Mouse (Mus musculus): ENCODE data around the gene Siah3.

The Siah3 gene

DNA sequence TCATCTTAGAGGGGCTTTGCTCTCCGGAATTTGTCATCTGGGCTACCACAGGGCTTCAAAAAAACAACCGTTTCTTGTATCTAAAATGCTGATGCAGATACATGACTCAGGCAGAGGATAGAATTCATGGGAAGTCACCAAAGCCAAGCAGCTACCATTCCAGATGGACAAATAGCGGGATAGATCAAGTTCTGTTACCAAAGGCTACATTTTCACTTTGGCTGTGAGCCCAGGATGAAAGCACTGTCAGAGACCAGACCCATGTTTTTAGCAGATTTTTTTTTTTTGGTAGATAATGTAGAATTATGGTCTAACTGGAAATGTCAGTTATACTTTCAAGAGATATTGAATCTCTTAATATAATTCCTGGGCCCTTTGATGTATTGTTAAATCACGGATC is 7.4 kb downstream of the Siah3 start:
- no peak for DNase-seq (ENCODE audit: low spot score in 2 of 2)

DNA sequence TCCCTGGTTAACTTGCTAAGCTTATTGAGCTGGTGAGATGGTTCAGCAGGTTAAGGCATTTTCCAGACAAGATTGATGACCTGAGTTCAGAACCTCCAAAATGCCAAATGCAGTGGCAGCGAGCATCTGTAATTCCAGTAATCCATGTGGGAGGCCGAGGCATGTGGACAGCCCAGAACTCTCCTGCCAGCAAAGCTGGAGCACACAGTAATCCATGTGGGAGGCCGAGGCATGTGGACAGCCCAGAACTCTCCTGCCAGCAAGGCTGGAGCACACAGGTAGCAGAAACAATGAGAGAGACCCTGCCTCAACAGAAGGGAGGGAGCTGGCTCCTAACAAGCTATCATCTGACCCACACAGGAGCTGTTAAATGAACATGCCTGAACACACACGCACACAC is 13.2 kb downstream of the Siah3 start:
- DNase-seq (ENCODE audit: low spot score in 2 of 2): no peak

- DNase-seq (ENCODE audit: low spot score in 2 of 2): no peak
Measured at GRCm38 (mm10) chr14:75473061-75473930, 17.5 kb downstream of the Siah3 start.

GRCm38 (mm10) chr14:75475887-75476286 is 20.1 kb downstream of the Siah3 start:
- DNase-seq (ENCODE audit: low spot score in 2 of 2): no peak

DNA sequence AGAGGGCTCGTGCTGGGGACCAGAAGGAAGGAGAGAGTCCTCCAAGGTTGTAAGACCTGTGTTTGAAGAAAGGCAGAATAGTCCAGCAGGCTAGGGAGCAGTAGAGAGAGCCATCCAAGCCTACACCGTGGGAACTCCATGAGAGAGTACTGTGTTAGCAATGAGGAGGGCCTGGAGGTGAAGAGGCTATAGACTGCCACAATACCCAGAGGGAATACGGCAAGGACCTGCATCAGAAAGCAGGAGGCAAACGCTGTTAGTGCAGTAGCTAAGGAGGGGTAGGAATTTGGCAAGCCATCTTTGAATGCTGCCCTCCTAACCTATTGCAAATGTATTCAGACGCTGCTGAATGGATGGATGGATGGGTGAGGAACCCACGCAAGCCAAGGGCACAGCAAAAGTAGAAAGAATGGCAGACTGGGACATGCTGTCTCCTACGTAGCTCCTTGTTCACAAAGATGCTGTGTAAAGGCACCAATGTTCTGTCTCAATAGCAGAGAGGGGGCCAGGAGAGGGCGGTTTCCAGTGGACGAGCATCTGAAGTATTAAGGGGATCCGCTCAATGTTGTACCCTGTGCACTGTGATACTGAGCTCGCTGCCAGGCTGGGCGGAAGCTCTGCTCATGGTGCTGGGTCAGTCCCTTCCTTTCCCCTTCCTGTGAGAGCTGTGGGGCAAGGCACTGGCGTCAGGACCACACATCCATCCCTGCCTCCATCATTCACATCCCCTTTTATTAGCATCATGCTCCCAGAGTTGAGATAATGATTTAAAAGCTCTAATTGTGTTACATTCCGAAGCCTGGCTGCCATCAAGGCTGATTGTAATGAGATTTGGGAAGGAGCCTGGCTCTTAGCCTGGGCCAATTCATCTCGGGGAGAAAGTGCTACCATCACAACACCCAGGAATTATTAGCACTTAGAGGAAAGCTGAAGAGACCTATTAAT is 26.7 kb downstream of the Siah3 start:
- DNase-seq (ENCODE audit: low spot score in 2 of 2): no peak

DNA sequence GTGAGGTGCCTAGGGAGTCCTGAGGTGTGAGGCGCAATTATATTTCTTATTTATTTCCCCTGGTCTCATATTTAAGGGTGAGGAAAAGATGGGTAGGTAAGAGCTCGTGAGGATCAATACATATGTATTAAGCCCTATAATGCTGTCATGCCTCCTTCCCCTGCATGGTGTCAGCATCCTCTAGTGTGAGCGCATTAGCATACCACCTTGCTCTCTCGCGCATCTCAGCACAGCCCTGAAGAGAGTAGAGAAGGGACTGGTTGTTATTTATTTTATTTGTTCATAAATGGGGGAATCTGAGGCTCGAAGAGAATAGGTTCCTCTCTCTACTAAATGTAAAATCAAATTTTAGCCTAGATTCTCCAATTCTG is 27.4 kb downstream of the Siah3 start:
- DNase-seq (ENCODE audit: low spot score in 2 of 2): no peak

- DNase-seq (ENCODE audit: low spot score in 2 of 2): no peak
Measured at GRCm38 (mm10) chr14:75487932-75488331, 32.1 kb downstream of the Siah3 start.

GRCm38 (mm10) chr14:75493555-75494194 is 37.9 kb downstream of the Siah3 start:
- no peak for DNase-seq (ENCODE audit: low spot score in 2 of 2)

- no peak for DNase-seq (ENCODE audit: low spot score in 2 of 2)
Measured at GRCm38 (mm10) chr14:75494926-75495325, 39.1 kb downstream of the Siah3 start.

DNA sequence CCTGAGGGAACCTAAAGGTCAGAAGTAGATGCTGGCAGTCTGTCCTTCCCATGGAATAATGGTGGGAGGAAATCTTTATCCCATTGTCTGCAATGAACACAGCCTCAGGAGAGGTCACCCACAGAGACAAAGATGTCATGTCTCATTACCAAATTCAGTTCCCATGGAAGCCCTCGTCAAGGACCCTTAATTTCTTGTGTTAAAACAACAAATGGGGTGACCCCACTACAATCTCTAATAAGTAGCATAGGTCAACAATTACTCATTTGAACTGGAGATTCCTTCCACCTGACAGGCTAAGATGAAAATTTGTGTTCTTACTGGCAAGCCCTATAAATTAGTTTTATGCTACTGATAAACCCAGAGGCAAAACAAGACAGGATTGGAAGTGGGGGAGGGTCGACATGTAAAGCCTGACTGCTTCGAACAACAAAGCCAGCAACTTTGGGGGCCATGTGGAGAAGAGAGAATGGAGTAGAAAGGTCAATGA is 45.8 kb downstream of the Siah3 start:
- no peak for DNase-seq (ENCODE audit: low spot score in 2 of 2)

DNA sequence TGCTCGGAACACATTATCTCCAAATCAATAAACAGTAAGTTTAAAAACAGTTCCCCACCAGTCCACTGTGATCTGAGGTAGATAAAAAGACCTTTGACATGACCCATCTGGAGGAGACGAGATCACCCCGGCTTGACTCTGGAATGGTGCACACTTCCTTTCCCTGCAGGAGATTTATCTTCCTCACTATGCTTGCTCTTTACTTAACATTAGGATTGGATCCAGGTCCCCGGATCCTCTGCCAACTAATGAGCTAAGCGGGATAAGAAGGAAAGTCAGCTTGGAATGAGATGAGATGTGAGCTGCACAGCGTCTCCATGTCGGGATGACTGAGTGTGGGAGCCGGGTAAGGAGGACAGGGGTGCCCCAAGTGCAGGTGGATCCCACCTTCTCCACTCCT is 46.7 kb downstream of the Siah3 start:
- DNase-seq (ENCODE audit: low spot score in 2 of 2): no peak

DNA sequence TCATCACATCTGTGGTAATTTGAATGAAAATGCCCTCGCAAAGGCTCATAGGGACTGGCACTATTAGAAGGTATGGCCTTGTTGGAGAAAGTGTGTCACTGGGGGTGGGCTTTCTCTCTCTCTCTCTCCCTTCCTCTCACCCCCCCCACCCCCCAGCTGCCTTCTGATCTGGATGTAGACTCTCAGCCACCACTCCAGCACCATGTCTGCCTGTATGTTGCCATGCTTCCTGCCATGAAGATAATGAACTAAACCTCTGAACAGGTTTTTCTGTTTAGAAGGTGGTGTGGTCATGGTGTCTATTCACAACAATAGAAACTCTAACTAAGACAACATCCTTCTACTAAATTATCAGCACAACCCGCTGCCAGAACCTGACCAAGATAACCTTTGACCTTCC is 48.5 kb downstream of the Siah3 start:
- DNase-seq (ENCODE audit: low spot score in 2 of 2): no peak

- DNase-seq (ENCODE audit: low spot score in 2 of 2): no peak
Measured at GRCm38 (mm10) chr14:75505126-75505840, 49.5 kb downstream of the Siah3 start.

DNA sequence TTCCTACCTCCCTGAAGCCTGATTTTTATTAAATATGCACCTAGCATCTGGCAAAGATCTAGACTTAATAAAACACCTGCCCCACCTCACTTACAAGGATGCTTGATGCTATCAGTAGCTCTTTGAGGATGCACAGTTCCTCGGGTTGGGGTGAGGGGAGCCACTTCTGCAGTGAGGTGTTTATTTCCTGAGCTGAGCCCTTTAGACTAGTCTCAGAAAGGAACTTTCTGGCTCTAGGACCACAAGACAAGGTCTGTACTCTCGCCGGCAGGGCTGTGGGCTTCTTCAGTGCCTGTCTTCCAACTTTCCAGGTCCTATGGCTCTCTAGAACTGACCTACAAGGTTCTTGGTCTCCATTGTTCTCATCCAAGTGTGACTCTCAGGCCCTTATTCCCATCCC is 50.5 kb downstream of the Siah3 start:
- DNase-seq (ENCODE audit: low spot score in 2 of 2): no peak

DNA sequence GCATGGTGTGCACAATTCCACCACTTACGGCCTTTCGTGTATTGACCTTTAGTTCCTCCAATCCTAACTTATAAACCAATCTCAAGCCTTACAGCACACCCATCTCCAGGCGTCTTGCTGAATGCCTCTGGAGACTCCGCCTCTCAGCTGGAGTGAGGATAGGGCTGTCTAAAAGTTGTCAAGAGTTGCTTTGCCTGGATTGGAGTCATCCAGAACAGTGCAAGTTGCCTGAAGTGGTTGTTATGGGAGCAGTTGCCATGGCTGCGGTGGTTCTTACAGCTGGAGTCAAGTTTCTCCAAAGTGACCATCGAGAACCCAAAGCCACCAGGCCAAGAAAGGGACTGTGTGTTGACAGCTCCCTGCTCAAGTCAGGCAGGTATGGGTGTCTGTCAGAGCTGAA is 54.3 kb downstream of the Siah3 start:
- no peak for DNase-seq (ENCODE audit: low spot score in 2 of 2)

DNA sequence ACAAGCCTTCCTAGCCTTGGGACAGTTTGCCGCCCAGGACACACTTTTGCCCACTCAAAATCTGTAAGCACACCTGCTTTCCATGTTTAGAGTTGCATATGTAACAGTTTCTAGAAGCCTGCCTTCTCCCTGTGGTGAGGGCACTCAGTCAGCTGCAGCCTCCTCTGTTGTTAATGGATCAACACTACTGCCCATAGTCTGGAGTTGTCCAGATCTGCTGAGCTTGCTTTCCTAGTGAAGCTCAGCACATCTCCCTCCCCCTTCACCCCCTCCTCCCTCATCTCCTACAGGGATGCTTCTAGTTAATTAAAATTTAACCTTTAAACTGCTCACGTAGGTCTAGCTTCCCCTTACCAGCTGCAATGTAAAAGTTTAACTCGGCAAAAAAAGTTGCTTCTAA is 57.2 kb downstream of the Siah3 start:
- no peak for DNase-seq (ENCODE audit: low spot score in 2 of 2)

DNA sequence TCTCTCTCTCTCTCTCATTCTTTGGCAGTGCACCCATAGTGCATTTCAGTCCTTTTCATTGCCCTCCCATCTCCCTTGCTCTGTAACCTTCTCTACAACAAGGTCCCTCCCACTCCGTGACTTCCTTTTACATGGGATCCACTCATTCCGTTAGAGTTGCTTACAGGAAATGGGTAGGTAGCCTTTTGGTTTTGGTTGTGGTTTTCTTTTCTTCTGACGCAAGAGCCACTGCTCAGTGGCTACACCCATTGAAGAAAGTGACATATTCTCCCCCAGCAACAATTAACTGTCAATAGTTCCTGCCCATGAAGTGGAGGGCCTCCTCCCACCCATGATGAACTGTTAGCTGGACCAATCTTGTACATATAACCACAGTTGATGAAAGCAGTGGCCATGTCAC is 60.4 kb downstream of the Siah3 start:
- no peak for DNase-seq (ENCODE audit: low spot score in 2 of 2)

GRCm38 (mm10) chr14:75516917-75517595 is 61.3 kb downstream of the Siah3 start:
- no peak for DNase-seq (ENCODE audit: low spot score in 2 of 2)

GRCm38 (mm10) chr14:75518196-75518887 is 62.6 kb downstream of the Siah3 start:
- DNase-seq (ENCODE audit: low spot score in 2 of 2): no peak

- DNase-seq (ENCODE audit: low spot score in 2 of 2): no peak
Measured at GRCm38 (mm10) chr14:75518899-75519298, 63.1 kb downstream of the Siah3 start.

All from frontal cortex, postnatal 36 days (tissue).